ENCODE assay signal across 15 mouse cellular contexts in genomic region chr11:77826311-77826710, GRCm38 (mm10). TPM values are rescaled to one million over a fixed set of nuclear protein-coding genes. Genes with fewer than 3 reads are reported as not detected.
DNase-seq lines count a peak whose midpoint lies in the region; ATAC-seq and TF ChIP-seq lines count a peak whose summit lies in the region.
"Had no signal": no experiment of that assay in that cellular context is flagged by ENCODE, and none has a peak within 500 bp of the region (broad histone marks: within the 10 kb centered on the region; RNA-seq: fewer than 3 reads in every experiment).

No protein-coding gene starts in this region.

- H3K9ac ChIP-seq in heart, embryonic 12.5 days: no peak overlapping the region
- H3K9ac ChIP-seq in forebrain, postnatal 0 days: peak overlapping the region; percentile 22; the same call in 1 of the 2 replicates
- H3K9ac ChIP-seq in liver, embryonic 11.5 days (ENCODE audit: low read depth, low read length): no peak overlapping the region
- H3K9ac ChIP-seq: lung, embryonic 15.5 days; midbrain, embryonic 12.5 days had no signal

- H3K36me3 ChIP-seq in heart, embryonic 12.5 days: peaks cover 97% of the 10 kb centered on the region
- H3K36me3 ChIP-seq in heart, embryonic 10.5 days: peaks cover 99% of the 10 kb centered on the region
- peaks cover 59% of the 10 kb centered on the region for H3K36me3 ChIP-seq in forebrain, postnatal 0 days (ENCODE audit: insufficient read depth)
- H3K36me3 ChIP-seq in liver, embryonic 11.5 days (ENCODE audit: control insufficient read depth, insufficient read depth, low read length): peaks cover 33% of the 10 kb centered on the region

- no peak overlapping the region for H3K4me3 ChIP-seq in heart, embryonic 12.5 days
- H3K4me3 ChIP-seq in heart, embryonic 10.5 days: no peak overlapping the region
- H3K4me3 ChIP-seq in layer of hippocampus, adult 2 months: no peak overlapping the region
- H3K4me3 ChIP-seq in forebrain, postnatal 0 days (ENCODE audit: low read depth, low read length): no peak overlapping the region
- no peak overlapping the region for H3K4me3 ChIP-seq in liver, embryonic 11.5 days (ENCODE audit: low read depth, low read length)
- H3K4me3 ChIP-seq: lung, embryonic 15.5 days; midbrain, embryonic 12.5 days had no signal

- DNase-seq in heart, embryonic 10.5 days (ENCODE audit: low spot score): no peak
- DNase-seq in layer of hippocampus, adult 2 months (ENCODE audit: low spot score in 2 of 2): no peak
- no peak for DNase-seq in layer of hippocampus, postnatal 36 days
- DNase-seq in brain, adult 2 months (ENCODE audit: low read depth, low spot score): peak; percentile 53
- DNase-seq in forebrain, postnatal 0 days: no peak
- no peak for DNase-seq in thymus, postnatal 25 days
- DNase-seq in liver, embryonic 11.5 days (ENCODE audit: low spot score): no peak

- H3K4me2 ChIP-seq in heart, embryonic 12.5 days: no peak overlapping the region
- H3K4me2 ChIP-seq in forebrain, postnatal 0 days (ENCODE audit: low read depth): no peak overlapping the region
- H3K4me2 ChIP-seq in liver, embryonic 11.5 days: no peak overlapping the region
- H3K4me2 ChIP-seq: lung, embryonic 15.5 days; midbrain, embryonic 12.5 days had no signal

- 38% methylated on average over 3 of the region's 3 CpGs for WGBS in heart, embryonic 12.5 days
- 46% methylated on average over 3 of the region's 3 CpGs for WGBS in heart, embryonic 10.5 days
- 29% methylated on average over 3 of the region's 3 CpGs for WGBS in forebrain, postnatal 0 days
- 79% methylated on average over 3 of the region's 3 CpGs for WGBS in liver, embryonic 11.5 days

- no peaks in the 10 kb centered on the region for H3K27me3 ChIP-seq in heart, embryonic 12.5 days (replicated peaks)
- H3K27me3 ChIP-seq in heart, embryonic 10.5 days (ENCODE audit: insufficient read depth, poor library complexity, severe bottlenecking): no peaks in the 10 kb centered on the region
- H3K27me3 ChIP-seq in forebrain, postnatal 0 days (ENCODE audit: insufficient read depth, low read length): no peaks in the 10 kb centered on the region
- no peaks in the 10 kb centered on the region for H3K27me3 ChIP-seq in liver, embryonic 11.5 days (replicated peaks; ENCODE audit: control insufficient read depth, insufficient read depth, low read length)
- H3K27me3 ChIP-seq: lung, embryonic 15.5 days had no signal

- 0 out of 2 replicates have a peak overlapping the region, but pooled peaks have one; percentile 3 for H3K27ac ChIP-seq in heart, embryonic 12.5 days (ENCODE audit: poor library complexity, severe bottlenecking)
- no peak overlapping the region for H3K27ac ChIP-seq in heart, embryonic 10.5 days
- H3K27ac ChIP-seq in layer of hippocampus, adult 2 months: peak overlapping the region; percentile 73
- 0 out of 2 replicates have a peak overlapping the region, but pooled peaks have one; percentile 62 for H3K27ac ChIP-seq in forebrain, postnatal 0 days (ENCODE audit: low read depth, low read length)
- H3K27ac ChIP-seq in liver, embryonic 11.5 days (ENCODE audit: low read depth, low read length): no peak overlapping the region
- H3K27ac ChIP-seq: lung, embryonic 15.5 days had no signal

- H3K4me1 ChIP-seq in heart, embryonic 12.5 days (replicated peaks): peaks cover 21% of the 10 kb centered on the region
- peaks cover 29% of the 10 kb centered on the region; the same call in 1 of the 2 replicates for H3K4me1 ChIP-seq in heart, embryonic 10.5 days
- H3K4me1 ChIP-seq in forebrain, postnatal 0 days (ENCODE audit: insufficient read depth): peaks cover 10% of the 10 kb centered on the region; the same call in 1 of the 2 replicates
- H3K4me1 ChIP-seq in liver, embryonic 11.5 days (replicated peaks; ENCODE audit: control insufficient read depth, insufficient read depth, low read length): no peaks in the 10 kb centered on the region

- no peak for TF ChIP-seq CTCF in layer of hippocampus, adult 2 months (conservative IDR thresholded peaks at IDR 0.05)
- no peak for TF ChIP-seq CTCF in forebrain, postnatal 0 days (IDR thresholded peaks at IDR 0.05; ENCODE audit: low read depth)

- H3K9me3 ChIP-seq in heart, embryonic 12.5 days (replicated peaks): no peaks in the 10 kb centered on the region
- H3K9me3 ChIP-seq in heart, embryonic 10.5 days: no peaks in the 10 kb centered on the region
- H3K9me3 ChIP-seq in forebrain, postnatal 0 days (ENCODE audit: low read length): no peaks in the 10 kb centered on the region
- H3K9me3 ChIP-seq in liver, embryonic 11.5 days (ENCODE audit: control insufficient read depth, low read length): no peaks in the 10 kb centered on the region
- H3K9me3 ChIP-seq: G1E; lung, embryonic 15.5 days; midbrain, embryonic 12.5 days had no signal

- ATAC-seq in heart, embryonic 12.5 days (ENCODE audit: insufficient number of reproducible peaks, low FRiP score): no peak
- ATAC-seq in forebrain, postnatal 0 days: no peak
- ATAC-seq in liver, embryonic 11.5 days (replicated peaks; ENCODE audit: low FRiP score): no peak

RNA-seq across cellular contexts. Expression of gene Gm10277, which starts 38.8 kb away (rescaled TPM):
- 1.2 and 1.5 TPM in 2 replicates for polyA plus RNA-seq in heart, embryonic 12.5 days (2016; fragmentation: Nextera tagmentation; extraction: Ambion mirVana)
- polyA plus RNA-seq in heart, embryonic 10.5 days (2016; fragmentation: Nextera tagmentation; extraction: Ambion mirVana): 1.1 and 1.6 TPM in 2 replicates
- total RNA-seq in layer of hippocampus, adult 2 months (2021): not detected
- not detected for total RNA-seq in layer of hippocampus, postnatal 36 days (2021)
- not detected in 2 replicates for total RNA-seq in forebrain, postnatal 0 days (2014; rRNA removed)
- 0.29 TPM in 1 of 2 replicates, not detected in the other for polyA plus RNA-seq in forebrain, postnatal 0 days (2015; fragmentation: Nextera tagmentation; extraction: Ambion mirVana)
- polyA plus RNA-seq in liver, embryonic 11.5 days (2014; fragmentation: Nextera tagmentation; extraction: Ambion mirVana): 1.5 and 2.0 TPM in 2 replicates
- total RNA-seq: gastrocnemius, postnatal 25 days; hematopoietic stem cell, adult 5-6 weeks; layer of hippocampus, postnatal 25 days had no signal
- polyA plus RNA-seq: cerebellum, adult 2 months; G1E had no signal

Comparison
In these comparisons a context has a peak if more than half of its experiments do, and no peak if none do; other contexts are left out.
1. H3K27ac ChIP-seq: peak in heart, embryonic 12.5 days (single experiment), layer of hippocampus, adult 2 months (single experiment) and forebrain, postnatal 0 days (single experiment); none in heart, embryonic 10.5 days (single experiment) and liver, embryonic 11.5 days (single experiment).